Mouse (Mus musculus): ENCODE results near the gene Ankrd13a. TPM values are rescaled to one million over a fixed set of nuclear protein-coding genes. Genes with fewer than 3 reads are reported as not detected.
A peak's percentile ranks its signal among the peaks of the same experiment; 100 is the strongest.

Gene Ankrd13a
- 10 to 100 TPM; 66.7 to 96.6 (median 86.8) TPM for total RNA-seq (2022)

GRCm38 (mm10) chr5:114774403-114775051, at the start of gene Ankrd13a:
TSS of gene Ankrd13a (plus strand) at chr5:114774677.
- peak; percentile 89 for DNase-seq

DNA sequence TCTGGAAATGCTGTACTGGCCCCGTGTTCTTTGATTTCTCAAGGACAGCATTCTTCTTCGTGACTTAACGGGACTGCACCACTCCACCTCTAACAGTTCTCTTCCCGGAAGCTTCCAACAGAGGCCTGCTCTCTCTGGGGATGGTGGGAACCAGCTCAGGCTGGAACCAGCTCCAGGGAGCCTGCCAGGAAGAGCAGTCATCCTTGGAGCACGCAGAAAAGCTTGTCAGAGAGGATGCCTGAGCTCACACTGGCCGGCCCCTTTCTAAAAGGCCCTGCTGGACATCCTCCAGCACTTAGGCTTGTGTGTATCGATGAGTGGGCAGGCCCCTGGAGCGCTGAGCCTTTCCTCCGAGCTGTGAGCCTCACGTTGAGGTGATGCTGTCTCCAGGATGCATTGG, 46.3 kb upstream of the Ankrd13a start:
- DNase-seq: no peak

DNA sequence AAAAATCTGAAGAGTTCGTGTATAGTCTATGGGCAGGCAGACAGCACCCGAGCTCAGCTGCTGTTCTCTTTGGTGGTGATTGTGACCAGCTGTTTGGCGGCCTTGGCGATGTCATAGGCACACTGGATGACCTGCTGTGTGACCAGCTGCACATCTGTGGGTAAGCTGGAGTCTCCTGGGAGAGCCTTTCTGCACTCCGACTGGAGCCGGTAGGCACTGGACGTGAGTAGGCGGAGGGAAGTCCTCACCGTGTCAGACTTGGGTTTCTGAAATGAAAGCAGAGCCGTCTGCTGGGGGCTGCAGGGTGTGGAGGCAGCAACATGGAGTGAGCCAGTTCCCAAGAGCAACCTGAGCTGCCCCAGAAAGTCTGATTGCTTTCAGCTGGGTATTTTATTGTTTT, 44.3 kb upstream of the Ankrd13a start:
- DNase-seq: no peak

DNA sequence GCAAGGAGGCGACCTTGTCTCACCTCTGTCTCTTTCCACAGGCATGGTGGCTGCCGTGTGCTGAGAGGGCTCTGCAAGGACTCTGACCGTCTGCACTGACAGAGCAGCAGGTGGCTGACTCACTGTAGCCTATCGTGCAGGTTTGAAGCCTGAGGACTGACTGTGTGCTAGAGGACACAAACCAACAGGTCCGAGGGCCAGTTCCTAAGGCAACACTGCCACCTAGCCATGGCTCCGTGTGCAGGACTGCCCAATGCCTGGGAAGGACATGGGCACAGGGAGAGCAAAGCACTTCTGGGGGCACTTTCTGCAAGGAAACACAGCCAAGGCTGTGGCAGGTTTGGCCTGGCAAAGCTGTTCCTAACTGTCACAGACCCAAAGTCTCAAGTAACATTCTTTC, 43.0 kb upstream of the Ankrd13a start:
- DNase-seq: no peak

DNA sequence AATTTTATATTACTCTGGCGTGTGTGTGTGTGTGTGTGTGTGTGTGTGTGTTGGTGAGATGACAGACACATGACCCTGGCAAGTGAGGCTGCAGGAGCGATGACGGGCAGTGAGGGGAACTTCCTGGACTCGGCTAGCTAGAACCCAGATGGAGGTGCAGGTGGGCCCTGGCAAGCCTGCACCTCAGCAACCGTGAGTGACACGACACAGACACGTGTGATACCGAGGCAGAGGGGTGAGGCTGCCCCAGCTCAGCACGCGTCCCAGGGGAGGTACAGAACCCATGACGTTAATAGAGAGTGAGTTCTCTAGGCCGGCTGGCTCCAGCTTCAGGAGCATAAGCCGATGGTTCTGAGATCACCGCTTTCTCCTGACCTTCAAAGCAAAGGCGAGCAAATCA, 42.5 kb upstream of the Ankrd13a start:
- no peak for DNase-seq

- peak; percentile 72 for DNase-seq
Observed at GRCm38 (mm10) chr5:114733606-114734005, 40.9 kb upstream of the Ankrd13a start.

GRCm38 (mm10) chr5:114737090-114737887, 37.2 kb upstream of the Ankrd13a start:
- DNase-seq: no peak

- DNase-seq: peak; percentile 44
Observed at GRCm38 (mm10) chr5:114738707-114739241, 35.7 kb upstream of the Ankrd13a start.

- no peak for DNase-seq
Observed at GRCm38 (mm10) chr5:114740595-114740994, 33.9 kb upstream of the Ankrd13a start.

DNA sequence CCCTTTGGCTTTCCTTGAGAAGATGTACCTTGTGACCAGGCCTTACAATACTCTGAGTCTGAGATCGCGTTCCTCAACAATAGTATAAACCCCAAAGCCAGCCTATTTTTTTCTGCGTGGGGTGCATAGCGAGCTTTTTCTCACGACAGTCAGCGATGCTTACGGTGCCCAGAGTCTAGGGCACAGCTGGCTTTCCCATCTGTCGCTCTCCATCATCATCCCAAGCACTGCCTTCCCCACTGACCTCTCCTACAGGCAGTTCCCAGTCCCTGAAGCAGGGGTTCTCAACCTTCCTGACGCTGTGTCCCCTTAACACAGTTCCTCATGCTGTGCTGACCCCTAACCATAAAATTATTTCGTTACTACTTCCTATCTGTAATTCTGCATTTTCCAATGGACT, 31.9 kb upstream of the Ankrd13a start:
- no peak for DNase-seq

GRCm38 (mm10) chr5:114742998-114743696, 31.3 kb upstream of the Ankrd13a start:
- DNase-seq: no peak

DNA sequence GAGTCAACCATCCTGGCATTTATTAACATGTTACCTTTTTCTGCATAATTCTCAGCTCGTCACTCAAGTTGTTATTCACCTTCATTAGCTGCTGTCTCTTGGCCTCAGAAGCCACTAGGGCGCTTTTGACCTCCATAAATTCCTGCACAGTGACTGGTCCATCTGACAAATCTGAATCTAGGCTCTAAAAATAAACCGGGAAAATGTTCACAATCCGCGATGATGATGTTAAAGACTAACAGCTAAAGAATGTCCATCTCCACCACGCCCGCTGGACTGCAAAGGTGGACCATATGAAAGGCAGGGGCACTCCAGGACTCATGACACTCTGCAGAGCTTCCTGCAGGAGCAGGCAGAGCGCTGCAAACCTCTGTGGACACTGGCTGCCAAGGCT, 30.8 kb upstream of the Ankrd13a start:
- DNase-seq: no peak

- DNase-seq: no peak
Observed at GRCm38 (mm10) chr5:114745581-114745980, 28.9 kb upstream of the Ankrd13a start.

- no peak for DNase-seq
Observed at GRCm38 (mm10) chr5:114746886-114747285, 27.6 kb upstream of the Ankrd13a start.

- DNase-seq: no peak
Observed at GRCm38 (mm10) chr5:114747521-114747920, 27.0 kb upstream of the Ankrd13a start.

GRCm38 (mm10) chr5:114750325-114750724, 24.2 kb upstream of the Ankrd13a start:
- no peak for DNase-seq

DNA sequence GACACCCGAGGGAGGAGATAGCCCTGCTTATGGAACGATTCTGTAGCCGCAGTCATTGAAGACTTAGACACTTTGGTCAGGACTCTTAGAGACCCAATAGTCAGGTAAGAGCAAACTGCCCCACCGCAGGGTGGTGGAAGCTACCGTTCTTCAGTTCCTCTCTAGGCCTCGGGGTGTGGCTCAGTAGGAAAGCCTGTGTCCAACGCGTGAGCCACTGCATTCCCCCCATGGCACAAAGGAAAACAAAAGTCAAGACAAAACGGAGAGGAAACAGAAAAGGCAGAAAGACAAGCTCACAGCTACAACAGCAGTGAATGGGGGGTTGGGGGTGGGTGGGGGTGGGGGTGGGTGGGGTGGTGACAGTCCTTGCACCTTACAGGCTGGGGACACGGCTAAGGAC, 22.1 kb upstream of the Ankrd13a start:
- DNase-seq: no peak

- DNase-seq: no peak
Observed at GRCm38 (mm10) chr5:114753384-114753783, 21.1 kb upstream of the Ankrd13a start.

DNA sequence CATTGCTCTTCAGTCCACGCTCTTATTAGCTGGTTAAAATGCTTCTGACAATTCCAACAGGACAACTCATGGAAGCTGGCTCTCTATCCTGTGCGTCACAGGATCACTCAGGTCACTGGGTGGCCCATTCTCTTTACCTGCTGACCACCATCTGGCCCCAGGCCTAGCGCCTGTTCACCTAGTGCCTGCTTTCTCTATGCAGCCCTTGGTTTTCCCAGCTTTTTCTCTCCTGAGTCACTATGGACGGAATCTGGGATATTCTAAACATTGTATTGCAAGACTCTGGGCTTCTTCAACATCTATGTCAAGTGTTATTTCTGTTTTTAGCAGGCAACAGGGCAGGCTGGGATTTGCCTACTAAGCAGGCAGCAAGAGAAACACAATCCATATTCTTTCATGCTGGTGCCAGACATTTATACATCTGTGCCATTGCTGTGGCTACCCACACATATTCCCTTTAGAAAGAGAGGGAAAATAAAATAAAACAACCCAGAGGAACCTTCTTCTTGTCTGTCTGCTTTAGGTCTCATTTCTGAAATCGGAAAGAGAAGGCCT, 14.9 kb upstream of the Ankrd13a start:
- no peak for DNase-seq

GRCm38 (mm10) chr5:114761980-114762379, 12.5 kb upstream of the Ankrd13a start:
- no peak for DNase-seq

DNA sequence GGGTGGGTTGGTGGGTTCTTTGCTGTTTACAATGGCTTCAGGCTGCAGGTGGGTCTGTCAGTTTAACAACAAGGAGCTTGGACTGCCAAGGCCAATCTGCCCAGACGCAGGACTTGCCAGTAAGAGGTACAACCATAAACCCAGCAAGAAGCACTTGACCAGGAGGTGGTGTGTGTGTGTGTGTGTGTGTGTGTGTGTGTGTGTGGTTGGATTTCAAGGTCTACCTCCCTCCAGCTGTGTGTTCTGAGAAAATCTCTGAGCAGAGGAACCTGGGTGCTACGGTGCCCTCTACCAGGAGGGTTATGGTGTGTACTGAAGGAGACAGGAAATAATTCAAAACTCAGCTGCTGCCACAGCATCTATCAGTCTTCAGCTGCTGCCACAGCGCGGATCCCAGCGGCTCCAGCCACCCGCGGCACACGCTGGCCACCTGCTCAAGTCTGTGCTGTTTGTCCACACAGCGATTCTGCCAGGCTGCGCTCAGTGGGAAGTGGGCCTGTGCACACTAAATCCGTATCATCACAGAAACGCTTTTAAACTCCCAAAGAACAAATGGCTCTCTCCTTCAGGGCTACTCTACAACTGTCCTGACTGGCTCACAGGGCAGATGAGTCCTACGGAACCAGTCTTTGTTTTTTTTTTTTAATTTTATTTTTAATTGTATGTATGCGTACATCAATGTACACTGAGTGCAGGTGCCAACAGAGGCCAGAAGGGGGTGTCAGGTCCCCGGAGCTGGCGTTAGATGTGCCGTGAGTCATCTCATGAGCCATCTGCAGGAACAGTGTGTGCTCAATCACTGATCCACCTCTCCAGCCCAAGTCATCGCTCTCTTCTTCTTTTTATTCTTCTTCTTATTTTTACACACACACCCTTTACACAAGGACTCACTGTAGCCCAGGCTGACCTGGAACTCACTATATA, 9.4 kb upstream of the Ankrd13a start:
- no peak for DNase-seq

GRCm38 (mm10) chr5:114766686-114767085, 7.8 kb upstream of the Ankrd13a start:
- no peak for DNase-seq

Data from adrenal gland, adult 8-10 months (tissue).